Mouse (Mus musculus) intestine, embryonic 15.5 days (tissue): Measurements from ENCODE around the gene Tldc2. TPM values are rescaled to one million over a fixed set of nuclear protein-coding genes. Genes with fewer than 3 reads are reported as not detected.

ENCODE experiments used
- polyA plus RNA-seq: library from polyadenylated mRNA; unstranded; fragments of >200 nt; fragmentation: Nextera tagmentation; extraction: Ambion mirVana; gene quantifications from 2 replicates; pipeline ENCODE4 v1.2.1, GENCODE M21; 2015

The Tldc2 gene
- polyA plus RNA-seq, 1 experiment from 2014 or later: not detected

Other genes with a start within 250 kb of the Tldc2 start
- 34.3 and 38.3 TPM in 2 replicates for gene Tgif2, start 247.0 kb upstream of the Tldc2 start, polyA plus RNA-seq
- 5.3 and 6.7 TPM in 2 replicates for gene 4930518I15Rik, start 229.1 kb upstream of the Tldc2 start, polyA plus RNA-seq
- 304 and 311 TPM in 2 replicates for gene Rab5if, start 223.9 kb upstream of the Tldc2 start, polyA plus RNA-seq
- gene Sla2, start 199.9 kb upstream of the Tldc2 start, polyA plus RNA-seq: 0.53 and 0.66 TPM in 2 replicates
- 41.7 and 42.9 TPM in 2 replicates for gene Ndrg3, start 95.0 kb upstream of the Tldc2 start, polyA plus RNA-seq
- gene Dsn1, start 79.9 kb upstream of the Tldc2 start, polyA plus RNA-seq: 28.3 and 29.4 TPM in 2 replicates
- 2.0 and 2.3 TPM in 2 replicates for gene Soga1, start 7.8 kb upstream of the Tldc2 start, polyA plus RNA-seq
- gene Samhd1, start 48.2 kb downstream of the Tldc2 start, polyA plus RNA-seq: 23.5 and 23.7 TPM in 2 replicates
- gene Rbl1, start 117.5 kb downstream of the Tldc2 start, polyA plus RNA-seq: 19.5 and 23.3 TPM in 2 replicates
- gene Rpn2, start 192.0 kb downstream of the Tldc2 start, polyA plus RNA-seq: 331 and 342 TPM in 2 replicates
- 0.55 and 0.62 TPM in 2 replicates for gene Mroh8, start 192.5 kb downstream of the Tldc2 start, polyA plus RNA-seq